Mouse (Mus musculus) heart, adult 2 months (tissue): Measurements from ENCODE around the gene Spon2. TPM values are rescaled to one million over a fixed set of nuclear protein-coding genes. Genes with fewer than 3 reads are reported as not detected.

Source experiments
- DNase-seq, 2 experiments: peaks; one replicate each; pipeline ENCODE4 v3.0.0; 2021
- H3K27ac ChIP-seq: fragments of 200-600 bp; 2 replicates; pipeline ENCODE4 v1.8.1; 2022
- H3K27me3 ChIP-seq: fragments of 200-500 bp; 2 replicates; pipeline ENCODE4 v1.6.1; 2012; ENCODE audit warnings: mild to moderate bottlenecking, low read length, inconsistent platforms, mixed read lengths; ENCODE audit not compliant: control insufficient read depth, insufficient read depth
- H3K36me3 ChIP-seq: fragments of 200-500 bp; 2 replicates; pipeline ENCODE4 v1.6.1; 2012; ENCODE audit warnings: low read length, inconsistent platforms; ENCODE audit not compliant: control insufficient read depth, insufficient read depth
- H3K4me1 ChIP-seq: fragments of 200-500 bp; 2 replicates; pipeline ENCODE4 v1.6.1; 2011; ENCODE audit warnings: low read length; ENCODE audit not compliant: control insufficient read depth, insufficient read depth
- H3K4me3 ChIP-seq: fragments of 200-600 bp; 2 replicates; pipeline ENCODE4 v1.8.1; 2022
- H3K79me2 ChIP-seq: fragments of 200-500 bp; replicated peaks from 2 replicates; pipeline ENCODE4 v1.6.1; 2012; ENCODE audit warnings: mild to moderate bottlenecking, inconsistent platforms, low read length, moderate library complexity, mixed read lengths; ENCODE audit not compliant: control insufficient read depth, insufficient read depth
- H3K9ac ChIP-seq: fragments of 200-500 bp; 2 replicates; pipeline ENCODE4 v1.6.1; 2012; ENCODE audit warnings: low read depth, mild to moderate bottlenecking, control low read depth, inconsistent platforms, low read length, mixed read lengths
- CTCF ChIP-seq: fragments of 200-600 bp; IDR thresholded peaks from 2 replicates; pipeline ENCODE4 v1.8.1; 2022; ENCODE audit warnings: antibody characterized with exemption, mild to moderate bottlenecking, moderate library complexity
- EP300 ChIP-seq: fragments of 200-500 bp; IDR thresholded peaks from 2 replicates; pipeline ENCODE4 v1.6.1; 2011; ENCODE audit warnings: low read depth, low read length, control low read depth; ENCODE audit not compliant: insufficient read depth
- POLR2A ChIP-seq: fragments of 200-500 bp; IDR thresholded peaks from 2 replicates; pipeline ENCODE4 v1.6.1; 2011; ENCODE audit warnings: mild to moderate bottlenecking, low read depth, low read length, control low read depth; ENCODE audit not compliant: insufficient read depth
- WGBS: fragments of 180-500 bp; shearing (Covaris S2); methylation state at CpG from one replicate; pipeline ENCODE4 v1.1.7; 2018; 5-methylcytosine and 5-hydroxymethylcytosine counted together
- intact Hi-C: fragments of 180-260 bp; cut with DNase I; formaldehyde crosslinking; loops from one replicate; pipeline ENCODE4 v1.15.1; 2025
- polyA plus RNA-seq: library from polyadenylated mRNA; depleted of rRNA; stranded (reverse); fragments of >200 nt; gene quantifications from 2 replicates; pipeline ENCODE4 v1.2.3, GENCODE M21; 2012; rRNA removed
- total RNA-seq, 2 experiments: library from RNA; stranded (reverse); gene quantifications; 2 replicates each; pipeline ENCODE4 v1.2.3; 2021

Gene Spon2
- total and polyA plus RNA-seq, 3 experiments: 2.6 to 13.8 (median 13.7) TPM

DNA sequence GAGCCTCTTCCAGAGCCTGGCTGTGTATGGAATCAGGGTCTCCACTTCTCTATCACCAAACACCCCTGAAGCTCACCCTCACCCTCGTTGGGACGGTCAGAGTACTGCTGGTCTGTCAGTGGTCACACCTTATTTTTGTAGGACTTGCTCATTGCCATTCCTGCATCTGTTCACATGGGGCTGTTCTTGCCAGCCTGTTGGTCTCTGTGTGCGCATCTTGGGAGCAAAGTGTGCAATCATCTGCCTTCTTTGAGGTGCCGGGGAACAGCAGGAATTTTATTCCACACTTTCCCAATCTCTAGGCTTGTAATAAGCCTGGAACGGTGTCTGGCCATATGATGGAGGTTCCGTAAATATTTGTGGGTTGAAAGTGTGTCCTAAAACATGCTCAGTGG lies 15.1 kb downstream of the Spon2 start:
- no peak for TF ChIP-seq EP300
- TF ChIP-seq POLR2A: no peak
- TF ChIP-seq CTCF: no peak
- no peaks in the 10 kb centered on the region for H3K79me2 ChIP-seq
- no peak for DNase-seq
- H3K4me1 ChIP-seq: no peaks in the 10 kb centered on the region
- no peaks in the 10 kb centered on the region; the same call in 1 of the 2 replicates for H3K27me3 ChIP-seq
- no peak overlapping the region for H3K27ac ChIP-seq
- 65% methylated on average over 6 of the region's 6 CpGs for WGBS
- H3K9ac ChIP-seq: no peak overlapping the region
- no peak overlapping the region for H3K4me3 ChIP-seq
- H3K36me3 ChIP-seq: no peaks in the 10 kb centered on the region
- intact Hi-C loops: loop anchor here (1.0 to 10.0 kb wide), 6 partner anchors 44 to 382 kb away; partner anchors contain the start of gene Uvssa

- H3K36me3 ChIP-seq: no peaks in the 10 kb centered on the region
- no peak overlapping the region for H3K4me3 ChIP-seq
- H3K27ac ChIP-seq: no peak overlapping the region
- WGBS: 78% methylated on average over 13 of the region's 13 CpGs
- TF ChIP-seq EP300: no peak
- no peak for TF ChIP-seq CTCF
- TF ChIP-seq POLR2A: no peak
- H3K4me1 ChIP-seq: no peaks in the 10 kb centered on the region
- DNase-seq: no peak
- H3K27me3 ChIP-seq: no peaks in the 10 kb centered on the region; the same call in 1 of the 2 replicates
- no peaks in the 10 kb centered on the region for H3K79me2 ChIP-seq
- H3K9ac ChIP-seq: no peak overlapping the region
- intact Hi-C loops: loop anchor here (1.0 to 10.0 kb wide), 6 partner anchors 45 to 382 kb away; partner anchors contain the start of gene Uvssa
Measured at GRCm38 (mm10) chr5:33202516-33203170, 15.6 kb downstream of the Spon2 start.

GRCm38 (mm10) chr5:33201697-33202096 lies 16.6 kb downstream of the Spon2 start:
- Histone ChIP-seq H3K4me1 (no peaks in the 10 kb centered on the region), H3K9ac (no peak overlapping the region), H3K4me3 (no peak overlapping the region), H3K79me2 (no peaks in the 10 kb centered on the region), H3K27me3 (no peaks in the 10 kb centered on the region; the same call in 1 of the 2 replicates), H3K36me3 (no peaks in the 10 kb centered on the region), H3K27ac (no peak overlapping the region)
- WGBS: 34% methylated on average over 13 of the region's 13 CpGs
- no peak for DNase-seq
- intact Hi-C loops: loop anchor here (2.0 to 10.0 kb wide), 3 partner anchors 177 to 383 kb away; partner anchors contain the start of gene Uvssa
- TF ChIP-seq EP300: no peak
- TF ChIP-seq POLR2A: no peak
- no peak for TF ChIP-seq CTCF

- Histone ChIP-seq H3K4me1 (no peaks in the 10 kb centered on the region), H3K79me2 (no peaks in the 10 kb centered on the region), H3K27ac (no peak overlapping the region), H3K36me3 (no peaks in the 10 kb centered on the region), H3K27me3 (no peaks in the 10 kb centered on the region; the same call in 1 of the 2 replicates), H3K9ac (no peak overlapping the region), H3K4me3 (no peak overlapping the region)
- no peak for TF ChIP-seq CTCF
- TF ChIP-seq EP300: no peak
- no peak for TF ChIP-seq POLR2A
- intact Hi-C loops: loop anchor here (5.0 to 10.0 kb wide), 2 partner anchors 242 to 385 kb away; no protein-coding TSS in a partner anchor
- no peak for DNase-seq
- WGBS: 32% methylated on average over 1 of the region's 1 CpGs
Measured at GRCm38 (mm10) chr5:33200071-33200470, 18.2 kb downstream of the Spon2 start.

- TF ChIP-seq POLR2A (no peak), CTCF (no peak), EP300 (no peak)
- Histone ChIP-seq H3K4me1 (no peaks in the 10 kb centered on the region; the same call in 1 of the 2 replicates), H3K27ac (no peak overlapping the region), H3K36me3 (no peaks in the 10 kb centered on the region), H3K27me3 (no peaks in the 10 kb centered on the region), H3K79me2 (no peaks in the 10 kb centered on the region), H3K9ac (no peak overlapping the region), H3K4me3 (no peak overlapping the region)
- intact Hi-C loops: no loop called here
- no peak for DNase-seq
- WGBS: 61% methylated on average over 9 of the region's 9 CpGs
Measured at GRCm38 (mm10) chr5:33195246-33195852, 22.9 kb downstream of the Spon2 start.

- WGBS: 12% methylated on average over 7 of the region's 7 CpGs
Measured at GRCm38 (mm10) chr5:33193567-33193966, 24.7 kb downstream of the Spon2 start.

More at GRCm38 (mm10) chr5:33193567-33193966, 24.7 kb downstream of the Spon2 start:
- intact Hi-C loops: no loop called here
- no peak for TF ChIP-seq CTCF
- TF ChIP-seq EP300: no peak
- no peak for TF ChIP-seq POLR2A
- H3K36me3 ChIP-seq: no peaks in the 10 kb centered on the region
- no peaks in the 10 kb centered on the region for H3K79me2 ChIP-seq
- H3K4me3 ChIP-seq: no peak overlapping the region
- H3K27me3 ChIP-seq: no peaks in the 10 kb centered on the region
- DNase-seq: no peak
- H3K4me1 ChIP-seq: no peaks in the 10 kb centered on the region; the same call in 1 of the 2 replicates
- H3K9ac ChIP-seq: no peak overlapping the region
- no peak overlapping the region for H3K27ac ChIP-seq

Other genes with a start within 250 kb of the Spon2 start
- 100 to 1,000 TPM in 1 of 2 experiments, 10 to 100 TPM in 1; 75.4 to 106 TPM for gene Ywhah, start 199.6 kb downstream of the Spon2 start, total RNA-seq
- gene Ywhah, start 199.6 kb downstream of the Spon2 start, polyA plus RNA-seq: 82.2 and 114 TPM in 2 replicates
- under 1 TPM; 0.20 to 0.47 TPM for gene Slc5a1, start 114.2 kb downstream of the Spon2 start, total RNA-seq
- 0.15 and 0.31 TPM in 2 replicates for gene Slc5a1, start 114.2 kb downstream of the Spon2 start, polyA plus RNA-seq
- gene Ctbp1, start 56.5 kb upstream of the Spon2 start, total RNA-seq: 100 to 1,000 TPM; 213 to 227 TPM
- gene Ctbp1, start 56.5 kb upstream of the Spon2 start, polyA plus RNA-seq: 175 and 178 TPM in 2 replicates
- gene Maea, start 117.1 kb upstream of the Spon2 start, total RNA-seq: 10 to 100 TPM; 79.2 to 81.7 TPM
- gene Maea, start 117.1 kb upstream of the Spon2 start, polyA plus RNA-seq: 86.7 and 111 TPM in 2 replicates
- 1 to 10 TPM; 3.3 to 3.4 TPM for gene Uvssa, start 160.1 kb upstream of the Spon2 start, total RNA-seq
- gene Uvssa, start 160.1 kb upstream of the Spon2 start, polyA plus RNA-seq: 2.8 and 5.0 TPM in 2 replicates
- not detected for gene Nkx1-1, start 215.5 kb upstream of the Spon2 start, total RNA-seq
- not detected in 2 replicates for gene Nkx1-1, start 215.5 kb upstream of the Spon2 start, polyA plus RNA-seq